12 mouse cellular contexts compared by ENCODE assay signal in genomic region chr3:104360325-104360724, GRCm38 (mm10).
DNase-seq lines count a peak whose midpoint lies in the region; ATAC-seq lines count a peak whose summit lies in the region.
"Had no signal": no experiment of that assay in that cellular context is flagged by ENCODE, and none has a peak within 500 bp of the region (broad histone marks: within the 10 kb centered on the region; RNA-seq: fewer than 3 reads in every experiment).

No protein-coding gene starts in this region.

- no peaks in the 10 kb centered on the region for H3K9me3 ChIP-seq in heart, embryonic 11.5 days (replicated peaks; ENCODE audit: control insufficient read depth, low read length)
- H3K9me3 ChIP-seq: midbrain, embryonic 12.5 days had no signal

- H3K4me2 ChIP-seq in heart, embryonic 11.5 days, result no peak overlapping the region
- H3K4me2 ChIP-seq: midbrain, embryonic 12.5 days had no signal

- WGBS in heart, embryonic 11.5 days (ENCODE audit: insufficient replicate concordance), result 46% methylated on average over 5 of the region's 5 CpGs

- ATAC-seq in heart, embryonic 11.5 days (replicated peaks; ENCODE audit: insufficient number of reproducible peaks, low FRiP score, low TSS enrichment), result no peak
- ATAC-seq in CD4-positive, CD25-positive, alpha-beta regulatory T cell, adult 4 months, result no peak

- DNase-seq in heart, adult 11 months, result peak; percentile 92
- peak; percentile 78 for DNase-seq in adrenal gland, postnatal 14 days
- peak; percentile 66 for DNase-seq in kidney, adult 9 months
- peak; percentile 32 for DNase-seq in lung, postnatal 14 days
- DNase-seq in embryo, embryonic 10.5 days (ENCODE audit: low spot score), result no peak
- no peak for DNase-seq in thymus, postnatal 14 days
- DNase-seq: embryo, embryonic 11 days; gastrocnemius, postnatal 10 days; right cerebral cortex, adult 18-20 months had no signal

- H3K4me3 ChIP-seq in heart, embryonic 11.5 days (ENCODE audit: low read depth, low read length), result no peak overlapping the region
- H3K4me3 ChIP-seq: midbrain, embryonic 12.5 days had no signal

- H3K4me1 ChIP-seq in heart, embryonic 11.5 days (ENCODE audit: control insufficient read depth, insufficient read depth, low read length), result peaks cover 19% of the 10 kb centered on the region
- H3K4me1 ChIP-seq: midbrain, embryonic 12.5 days had no signal

- H3K27ac ChIP-seq in heart, embryonic 11.5 days (ENCODE audit: low read depth, low read length), result no peak overlapping the region
- H3K27ac ChIP-seq: midbrain, embryonic 12.5 days had no signal

- H3K36me3 ChIP-seq in heart, embryonic 11.5 days (ENCODE audit: control insufficient read depth, insufficient read depth, low read length), result no peaks in the 10 kb centered on the region
- H3K36me3 ChIP-seq: midbrain, embryonic 12.5 days had no signal

- no peak overlapping the region for H3K9ac ChIP-seq in heart, embryonic 11.5 days (ENCODE audit: low read depth, low read length)
- H3K9ac ChIP-seq: midbrain, embryonic 12.5 days had no signal

- H3K27me3 ChIP-seq in heart, embryonic 11.5 days (ENCODE audit: control insufficient read depth, insufficient read depth, low read length), result no peaks in the 10 kb centered on the region
- H3K27me3 ChIP-seq: midbrain, embryonic 12.5 days had no signal

Comparison
In these comparisons a context has a peak if more than half of its experiments do, and no peak if none do; other contexts are left out.
1. DNase-seq: peak in heart, adult 11 months (single experiment), adrenal gland, postnatal 14 days (single experiment), kidney, adult 9 months (single experiment) and lung, postnatal 14 days (single experiment); none in embryo, embryonic 10.5 days (single experiment) and thymus, postnatal 14 days (single experiment).